Mouse (Mus musculus) cerebellum, adult 9-11 months (tissue): ENCODE measurements at regions not wholly inside any gene's neighbourhood (a gene's known extent, or its start where the extent isn't known, plus 50 kb on each side); places are given as distances from the start of the nearest gene placed in this dataset.

Experiments
- DNase-seq: peaks from one replicate; pipeline ENCODE4 v3.0.0; 2022

DNA sequence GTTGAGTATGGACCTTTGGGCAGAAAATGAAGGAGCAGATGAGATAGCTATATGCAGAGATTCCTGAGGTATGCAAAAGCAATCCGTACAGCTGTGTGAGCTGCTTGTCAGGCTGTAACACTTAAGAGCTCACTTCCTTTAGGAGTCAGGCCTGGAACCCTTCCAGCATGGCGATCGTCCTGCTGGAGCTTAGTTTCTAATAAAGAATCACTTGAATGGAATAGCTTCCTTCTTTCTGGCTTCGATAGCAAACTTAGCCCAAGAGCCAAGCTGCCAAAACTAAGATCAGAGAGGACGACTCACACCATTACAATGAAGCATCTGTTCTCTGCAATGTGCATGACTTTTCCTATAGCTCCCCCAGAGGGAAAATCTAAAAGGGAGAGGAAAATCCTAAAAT lies 253.4 kb upstream of the Amot start:
- peak; percentile 1 for DNase-seq

DNA sequence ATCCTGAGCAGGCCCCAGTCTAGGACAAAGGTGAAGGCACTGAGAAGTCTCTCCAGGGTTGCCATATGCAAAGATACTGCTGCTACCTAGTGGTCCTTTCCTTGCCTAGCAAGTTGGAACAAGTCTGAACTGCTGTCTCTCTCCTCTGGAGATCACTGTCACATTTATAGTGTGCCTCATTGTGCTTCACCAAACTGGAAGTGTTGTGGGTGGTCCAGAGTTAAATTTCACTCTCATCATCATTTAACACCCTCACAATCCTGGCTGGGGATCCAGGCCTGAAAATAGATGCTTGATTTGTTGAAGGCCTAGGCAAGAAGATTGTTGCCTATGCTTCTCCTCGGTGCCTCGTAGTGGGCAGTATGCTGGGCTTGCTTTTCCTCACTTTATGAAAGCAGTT lies 248.4 kb upstream of the Amot start:
- DNase-seq, result no peak
